Mouse (Mus musculus): ENCODE results near the gene Gpr22. TPM values are rescaled to one million over a fixed set of nuclear protein-coding genes. Genes with fewer than 3 reads are reported as not detected.
A peak's percentile ranks its signal among the peaks of the same experiment; 100 is the strongest.

Gene Gpr22
- polyA plus RNA-seq (2016; fragmentation: Nextera tagmentation; extraction: Ambion mirVana): 8.9 and 9.8 TPM in 2 replicates

DNA sequence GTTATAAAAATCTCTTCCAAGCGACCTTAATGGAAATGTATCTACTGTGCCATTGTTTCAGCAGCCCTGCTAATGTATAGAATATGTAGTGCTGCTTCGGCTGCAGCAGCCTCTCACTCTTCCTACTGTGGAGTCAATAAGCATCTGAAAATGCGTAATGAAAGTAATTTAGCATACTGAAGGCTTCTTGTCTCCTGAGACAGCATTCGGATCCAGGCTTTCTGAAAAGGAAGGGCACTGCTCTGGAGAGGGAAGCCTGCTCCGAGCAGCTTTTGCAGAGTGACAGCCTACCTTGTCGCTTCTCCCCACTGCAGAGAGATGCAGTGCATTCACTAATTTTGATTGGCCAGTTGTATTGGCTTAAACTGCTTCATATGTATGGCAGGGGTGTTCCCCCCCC is at the start of gene Gpr22:
Gpr22 (minus strand) TSS at position 348 of the 400 bp plus-strand sequence.
- peak within 1 kb of the TSS; percentile 30 for H3K9ac ChIP-seq
- ATAC-seq (ENCODE audit: low FRiP score, low read depth): peak; percentile 88
- H3K4me1 ChIP-seq: no peaks in the 10 kb centered on the region
- H3K27me3 ChIP-seq (replicated peaks): no peaks in the 10 kb centered on the region
- WGBS: 25% methylated on average over 6 of the region's 6 CpGs
- H3K36me3 ChIP-seq: no peaks in the 10 kb centered on the region
- H3K4me3 ChIP-seq: peak within 1 kb of the TSS; percentile 26
- peak within 1 kb of the TSS; percentile 43 for H3K4me2 ChIP-seq (replicated peaks)
- H3K27ac ChIP-seq: peak within 1 kb of the TSS; percentile 59; the same call in 1 of the 2 replicates
- H3K9me3 ChIP-seq: no peaks in the 10 kb centered on the region

DNA sequence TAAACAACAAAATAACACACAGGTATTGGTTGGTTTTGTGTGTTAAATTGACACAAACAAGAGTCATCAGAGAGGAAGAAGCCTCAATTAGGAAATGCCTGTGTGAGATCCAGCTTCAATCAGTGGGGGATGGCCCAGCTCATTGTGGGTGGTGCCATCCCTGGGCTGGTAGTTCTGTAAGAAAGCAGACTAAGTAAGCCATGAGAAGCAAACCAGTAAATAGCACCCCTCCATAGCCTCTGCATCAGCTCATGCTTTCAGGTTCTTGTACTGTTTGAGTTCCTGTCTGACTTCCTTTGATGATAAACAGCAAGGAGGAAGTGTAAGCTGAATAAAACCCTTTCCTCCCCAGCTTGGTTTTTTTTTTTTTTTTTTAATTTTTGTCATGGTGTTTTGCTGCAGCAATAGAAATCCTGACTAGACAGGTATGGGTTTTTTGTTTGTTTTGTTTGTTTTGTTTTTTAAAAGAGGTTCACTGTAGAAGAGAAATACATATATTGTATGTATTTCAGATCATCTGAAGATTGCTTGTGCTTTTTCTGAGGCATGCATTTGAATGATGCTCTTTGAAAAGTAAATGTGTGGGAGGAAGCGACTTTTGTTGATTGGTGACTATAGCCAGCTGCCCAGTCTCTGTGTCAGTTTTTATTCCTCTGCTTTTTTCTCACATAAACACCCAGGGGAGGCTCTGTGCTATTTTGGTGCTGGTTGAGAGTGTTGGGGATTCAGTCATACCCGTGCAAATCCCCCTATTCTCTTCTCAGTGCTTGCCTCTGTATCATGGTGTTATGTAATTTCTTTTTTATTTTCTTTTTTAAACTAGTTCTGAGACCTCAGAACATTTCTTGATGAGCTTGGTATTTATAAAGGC is 42.4 kb upstream of the Gpr22 start:
- H3K27me3 ChIP-seq (replicated peaks): no peaks in the 10 kb centered on the region
- no peak overlapping the region for H3K27ac ChIP-seq
- ATAC-seq (ENCODE audit: low FRiP score, low read depth): no peak
- no peak overlapping the region for H3K4me2 ChIP-seq (replicated peaks)
- no peaks in the 10 kb centered on the region for H3K4me1 ChIP-seq
- H3K36me3 ChIP-seq: no peaks in the 10 kb centered on the region
- no peak overlapping the region for H3K9ac ChIP-seq
- no peak overlapping the region for H3K4me3 ChIP-seq
- no peaks in the 10 kb centered on the region for H3K9me3 ChIP-seq
- 57% methylated on average over 2 of the region's 2 CpGs for WGBS

DNA sequence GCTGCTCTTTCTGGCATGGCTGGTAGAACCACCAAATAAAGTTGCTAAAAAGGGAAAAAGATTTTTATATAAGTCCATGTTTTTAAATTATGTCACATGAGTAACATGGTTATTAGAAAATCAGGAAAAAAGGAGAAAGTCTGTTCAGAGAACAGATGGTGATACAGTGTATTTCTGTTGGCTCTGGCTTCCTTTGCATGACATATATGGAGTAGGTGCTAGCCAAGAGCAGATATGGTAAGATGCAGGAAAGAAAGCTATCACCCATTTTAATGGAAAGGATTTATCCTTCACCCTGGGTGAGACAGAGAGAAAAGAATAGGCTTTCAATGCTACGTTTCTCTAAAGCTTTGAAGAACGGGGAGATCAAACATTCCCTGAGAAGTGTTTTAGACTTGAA is 40.7 kb upstream of the Gpr22 start:
- Histone ChIP-seq H3K27me3 (replicated peaks) (no peaks in the 10 kb centered on the region), H3K4me1 (no peaks in the 10 kb centered on the region), H3K4me2 (replicated peaks) (no peak overlapping the region), H3K36me3 (no peaks in the 10 kb centered on the region), H3K27ac (no peak overlapping the region), H3K9ac (no peak overlapping the region), H3K4me3 (no peak overlapping the region), H3K9me3 (no peaks in the 10 kb centered on the region)
- no peak for ATAC-seq (ENCODE audit: low FRiP score, low read depth)
- WGBS: 58% methylated on average over 2 of the region's 2 CpGs

DNA sequence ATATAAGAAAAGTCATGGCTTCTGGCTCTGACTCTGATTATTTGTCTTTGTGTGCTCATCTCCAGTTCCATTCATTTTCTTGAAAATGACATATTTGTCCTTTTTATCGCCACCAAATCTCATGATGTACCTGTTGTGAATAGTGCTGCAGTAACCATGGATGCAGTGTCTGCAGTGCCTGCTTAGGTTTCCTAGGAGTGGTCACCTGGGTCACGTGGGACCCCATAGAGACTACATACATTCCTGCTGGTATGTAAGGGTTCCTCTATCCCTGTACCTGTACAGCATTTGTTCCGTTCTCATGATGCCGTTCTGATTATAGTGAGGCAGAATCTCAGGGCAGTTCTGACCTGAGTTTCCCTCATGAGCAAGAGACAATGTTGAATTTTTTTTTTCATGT is 36.1 kb upstream of the Gpr22 start:
- no peak for ATAC-seq (ENCODE audit: low FRiP score, low read depth)
- 97% methylated on average over 4 of the region's 4 CpGs for WGBS
- H3K27me3 ChIP-seq (replicated peaks): no peaks in the 10 kb centered on the region
- H3K27ac ChIP-seq: no peak overlapping the region
- H3K36me3 ChIP-seq: no peaks in the 10 kb centered on the region
- no peak overlapping the region for H3K4me2 ChIP-seq (replicated peaks)
- no peak overlapping the region for H3K9ac ChIP-seq
- H3K9me3 ChIP-seq: no peaks in the 10 kb centered on the region
- no peak overlapping the region for H3K4me3 ChIP-seq
- H3K4me1 ChIP-seq: no peaks in the 10 kb centered on the region

DNA sequence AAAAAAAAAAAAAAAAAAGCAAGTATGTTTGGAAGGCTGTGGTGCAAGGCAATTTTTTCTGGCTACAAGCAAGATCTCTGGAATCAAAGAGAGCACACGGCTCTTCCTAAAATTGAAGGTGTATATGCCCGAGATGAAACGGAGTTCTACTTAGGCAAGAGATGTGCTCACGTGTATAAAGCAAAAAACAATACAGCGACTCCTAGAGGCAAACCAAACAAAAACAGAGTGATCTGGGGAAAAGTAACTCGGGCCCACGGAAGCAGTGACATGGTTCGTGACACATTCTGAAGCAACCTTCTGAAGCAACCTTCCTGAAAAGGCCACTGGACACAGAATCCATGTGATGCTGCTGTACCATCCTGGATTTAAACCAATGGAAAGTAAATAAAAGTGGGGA is 33.6 kb upstream of the Gpr22 start:
- no peaks in the 10 kb centered on the region for H3K27me3 ChIP-seq (replicated peaks)
- no peak overlapping the region for H3K9ac ChIP-seq
- H3K27ac ChIP-seq: no peak overlapping the region
- 90% methylated on average over 8 of the region's 8 CpGs for WGBS
- ATAC-seq (ENCODE audit: low FRiP score, low read depth): no peak
- H3K9me3 ChIP-seq: peaks cover 7% of the 10 kb centered on the region; the same call in 1 of the 2 replicates
- H3K36me3 ChIP-seq: no peaks in the 10 kb centered on the region
- no peaks in the 10 kb centered on the region for H3K4me1 ChIP-seq
- no peak overlapping the region for H3K4me2 ChIP-seq (replicated peaks)
- H3K4me3 ChIP-seq: no peak overlapping the region

DNA sequence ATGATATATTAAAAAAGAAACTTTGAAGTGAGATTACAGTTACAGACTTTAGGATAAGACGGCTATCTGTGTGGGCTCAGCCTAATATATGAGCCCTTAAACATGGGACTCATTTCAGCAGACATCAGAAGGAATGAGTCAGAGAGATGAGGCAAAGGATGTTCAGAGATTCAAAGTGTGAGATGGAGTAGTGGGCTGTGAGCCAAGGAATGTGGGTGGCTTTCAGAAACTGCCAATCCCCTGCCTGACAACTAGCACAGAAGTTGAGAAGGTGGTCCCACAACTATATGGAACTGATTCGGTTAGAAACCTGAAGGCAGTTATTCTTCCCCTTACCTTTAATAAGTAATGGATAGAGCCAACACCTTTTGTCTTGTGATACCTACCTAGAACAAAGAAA is 20.9 kb upstream of the Gpr22 start:
- H3K9ac ChIP-seq: no peak overlapping the region
- 90% methylated on average over 2 of the region's 2 CpGs for WGBS
- H3K36me3 ChIP-seq: no peaks in the 10 kb centered on the region
- no peak for ATAC-seq (ENCODE audit: low FRiP score, low read depth)
- no peaks in the 10 kb centered on the region for H3K27me3 ChIP-seq (replicated peaks)
- no peak overlapping the region for H3K4me3 ChIP-seq
- no peaks in the 10 kb centered on the region for H3K4me1 ChIP-seq
- H3K4me2 ChIP-seq (replicated peaks): no peak overlapping the region
- no peaks in the 10 kb centered on the region for H3K9me3 ChIP-seq
- H3K27ac ChIP-seq: no peak overlapping the region

DNA sequence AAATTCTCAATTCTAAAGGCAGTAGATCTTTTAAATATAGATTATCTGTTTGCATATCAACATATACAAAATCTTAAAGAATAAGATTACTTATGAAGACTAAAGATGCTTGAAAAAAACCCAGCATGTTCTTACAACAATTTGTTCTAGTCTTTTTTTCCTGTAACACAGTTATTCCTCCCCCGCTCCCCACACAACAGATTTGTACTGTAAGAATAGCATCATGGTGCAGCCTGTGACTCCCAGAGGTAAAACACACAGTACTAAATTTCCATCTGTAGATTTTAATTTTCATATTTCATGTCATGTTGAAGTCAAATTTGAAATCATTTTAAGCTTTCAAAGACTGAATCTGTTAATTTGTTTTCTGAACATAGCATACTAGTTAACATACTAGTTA is 16.4 kb upstream of the Gpr22 start:
- no peak overlapping the region for H3K4me3 ChIP-seq
- no peaks in the 10 kb centered on the region for H3K27me3 ChIP-seq (replicated peaks)
- no peak for ATAC-seq (ENCODE audit: low FRiP score, low read depth)
- no peaks in the 10 kb centered on the region for H3K9me3 ChIP-seq
- H3K4me2 ChIP-seq (replicated peaks): no peak overlapping the region
- H3K9ac ChIP-seq: no peak overlapping the region
- no peak overlapping the region for H3K27ac ChIP-seq
- no peaks in the 10 kb centered on the region for H3K36me3 ChIP-seq
- H3K4me1 ChIP-seq: no peaks in the 10 kb centered on the region
- 96% methylated on average over 1 of the region's 1 CpGs for WGBS

DNA sequence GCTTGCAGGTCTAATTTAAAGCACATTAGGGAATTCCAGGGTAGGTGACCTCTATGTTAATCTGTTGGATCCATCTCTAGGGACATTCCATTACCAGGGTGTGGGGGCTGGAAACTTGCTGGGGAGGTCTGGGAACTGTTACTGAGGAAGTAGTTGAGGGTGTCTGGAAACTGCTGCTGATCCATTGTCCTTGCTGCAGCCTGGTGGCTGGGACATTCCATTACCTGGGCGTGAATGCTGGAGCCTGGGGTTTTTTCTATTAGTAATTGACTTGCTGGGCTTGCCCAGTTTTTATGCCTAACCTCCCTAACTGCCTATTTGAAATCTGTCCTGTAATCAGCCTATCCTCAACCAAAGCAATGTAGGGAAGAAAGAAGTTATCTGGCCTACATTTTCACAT is 13.0 kb upstream of the Gpr22 start:
- no peak for ATAC-seq (ENCODE audit: low FRiP score, low read depth)
- Histone ChIP-seq H3K4me3 (no peak overlapping the region), H3K9ac (no peak overlapping the region), H3K4me2 (replicated peaks) (no peak overlapping the region), H3K9me3 (no peaks in the 10 kb centered on the region), H3K4me1 (no peaks in the 10 kb centered on the region), H3K36me3 (no peaks in the 10 kb centered on the region), H3K27ac (no peak overlapping the region), H3K27me3 (replicated peaks) (no peaks in the 10 kb centered on the region)
- 34% methylated on average over 1 of the region's 1 CpGs for WGBS

DNA sequence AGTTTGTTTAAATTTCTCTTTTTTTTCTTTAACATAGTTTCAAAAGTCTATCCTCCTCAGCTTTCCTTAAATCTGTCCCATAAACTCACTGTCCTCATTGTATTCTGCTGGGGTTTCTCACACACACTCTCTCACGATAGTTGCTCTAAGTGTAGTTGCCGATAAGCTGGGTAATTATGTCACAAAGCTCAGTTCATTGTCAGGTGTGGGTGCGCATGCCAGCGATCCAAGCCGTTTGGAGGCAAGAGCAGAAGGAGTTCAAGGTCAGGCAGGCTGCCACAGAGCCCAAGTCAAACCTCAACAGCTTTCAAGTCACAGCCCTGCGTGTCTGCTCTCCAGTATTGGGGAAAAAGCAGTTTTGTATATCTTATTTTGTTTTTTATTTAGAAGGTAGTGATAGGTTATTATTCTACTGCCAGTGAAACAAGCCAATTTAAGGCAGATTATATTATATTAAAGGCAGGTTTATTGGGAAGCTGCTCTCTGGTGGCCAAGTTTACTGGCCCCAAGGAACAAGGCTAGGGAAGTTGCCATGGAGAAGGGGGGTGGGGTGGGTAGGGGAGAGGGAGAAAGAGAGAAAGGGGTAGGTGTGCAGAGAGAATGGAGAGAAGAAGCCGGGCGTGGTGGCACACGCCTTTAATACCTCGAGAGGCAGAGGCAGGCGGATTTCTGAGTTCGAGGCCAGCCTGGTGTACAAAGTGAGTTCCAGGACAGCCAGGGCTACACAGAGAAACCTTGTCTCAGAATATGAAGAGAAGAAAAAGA is 11.9 kb upstream of the Gpr22 start:
- Histone ChIP-seq H3K27ac (no peak overlapping the region), H3K4me2 (replicated peaks) (no peak overlapping the region), H3K4me3 (no peak overlapping the region), H3K36me3 (no peaks in the 10 kb centered on the region), H3K9me3 (no peaks in the 10 kb centered on the region), H3K4me1 (no peaks in the 10 kb centered on the region), H3K27me3 (replicated peaks) (no peaks in the 10 kb centered on the region), H3K9ac (no peak overlapping the region)
- 86% methylated on average over 12 of the region's 12 CpGs for WGBS
- ATAC-seq (ENCODE audit: low FRiP score, low read depth): no peak

DNA sequence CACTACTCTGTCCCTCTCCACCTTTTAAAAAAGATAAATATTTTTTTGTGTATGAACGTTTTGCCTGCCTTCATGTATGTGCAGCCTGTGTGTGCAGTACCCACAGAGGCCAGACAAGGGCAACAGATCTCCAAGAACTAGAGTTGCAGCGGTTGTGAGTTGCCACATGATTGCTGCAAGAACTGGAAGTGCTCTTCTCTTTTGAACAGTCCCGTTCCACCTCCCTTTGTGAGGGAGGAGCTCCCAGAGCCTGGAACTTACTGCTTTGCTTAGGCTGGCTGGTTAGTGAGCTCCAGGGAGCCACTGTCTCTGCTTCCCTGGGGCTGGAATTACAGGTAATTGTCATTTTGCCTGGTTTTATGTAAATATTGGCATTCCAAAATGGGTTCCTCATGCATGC is 10.8 kb upstream of the Gpr22 start:
- no peak for ATAC-seq (ENCODE audit: low FRiP score, low read depth)
- Histone ChIP-seq H3K9ac (no peak overlapping the region), H3K4me1 (no peaks in the 10 kb centered on the region), H3K27me3 (replicated peaks) (no peaks in the 10 kb centered on the region), H3K9me3 (no peaks in the 10 kb centered on the region), H3K36me3 (no peaks in the 10 kb centered on the region), H3K27ac (no peak overlapping the region), H3K4me3 (no peak overlapping the region), H3K4me2 (replicated peaks) (no peak overlapping the region)
- 81% methylated on average over 3 of the region's 3 CpGs for WGBS

DNA sequence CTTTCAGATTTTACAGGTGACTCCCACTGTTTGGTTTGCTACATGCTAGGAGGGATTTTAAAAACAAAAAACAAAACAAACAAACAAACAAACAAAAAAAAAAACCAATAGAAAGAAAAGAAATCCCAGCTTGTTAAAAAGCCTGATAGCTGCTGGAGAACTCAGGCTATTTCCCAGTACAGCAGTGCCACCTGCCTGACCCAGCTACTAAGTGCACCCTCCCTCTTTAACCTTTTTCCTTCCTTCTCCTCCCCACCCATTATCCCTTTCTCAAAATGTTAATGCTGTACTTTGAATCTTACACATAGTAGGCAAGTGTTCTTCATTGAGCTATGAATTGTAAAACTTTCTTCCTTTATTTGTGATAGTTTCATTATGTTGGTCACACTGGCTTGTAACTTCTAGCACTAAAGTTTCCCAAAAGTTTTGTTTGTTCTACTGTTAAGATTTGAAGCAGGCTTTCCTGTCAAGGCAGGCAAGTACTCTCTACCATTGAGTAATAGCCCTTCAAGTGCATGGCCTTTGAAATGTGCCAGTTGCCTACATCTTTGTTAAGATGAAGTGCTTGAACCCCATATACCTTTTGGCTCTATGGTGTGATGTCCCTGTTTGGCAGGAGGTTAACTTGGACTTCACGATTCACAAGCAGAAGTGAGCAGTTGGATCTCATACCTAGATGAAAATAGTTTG is 6.0 kb upstream of the Gpr22 start:
- WGBS: 92% methylated on average over 1 of the region's 1 CpGs
- Histone ChIP-seq H3K27ac (no peak overlapping the region), H3K4me1 (no peaks in the 10 kb centered on the region), H3K36me3 (no peaks in the 10 kb centered on the region), H3K4me3 (no peak overlapping the region), H3K4me2 (replicated peaks) (no peak overlapping the region), H3K9me3 (no peaks in the 10 kb centered on the region), H3K9ac (no peak overlapping the region), H3K27me3 (replicated peaks) (no peaks in the 10 kb centered on the region)
- ATAC-seq (ENCODE audit: low FRiP score, low read depth): no peak

DNA sequence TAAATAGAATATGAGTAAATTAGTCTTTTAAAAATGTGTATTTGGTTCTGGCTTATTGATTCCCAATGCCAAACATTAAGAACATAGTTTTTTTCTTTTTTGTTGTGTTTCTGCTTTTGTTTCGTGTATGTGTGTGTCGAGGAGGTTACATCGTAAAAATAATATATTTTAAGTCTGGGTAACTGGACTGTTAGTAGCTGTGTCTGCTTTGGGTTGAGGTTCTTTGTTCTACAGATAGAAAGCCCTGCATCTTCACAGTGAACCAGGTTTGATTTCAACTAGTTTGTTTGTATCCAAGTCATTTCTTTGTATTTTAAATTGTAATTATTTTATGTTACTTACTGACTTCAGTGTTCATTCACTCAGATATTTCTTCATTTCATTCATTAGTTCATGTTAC is 323 bp upstream of the Gpr22 start:
- no peak for ATAC-seq (ENCODE audit: low FRiP score, low read depth)
- no peak overlapping the region for H3K27ac ChIP-seq
- H3K9me3 ChIP-seq: no peaks in the 10 kb centered on the region
- no peak overlapping the region for H3K4me3 ChIP-seq
- no peaks in the 10 kb centered on the region for H3K27me3 ChIP-seq (replicated peaks)
- H3K36me3 ChIP-seq: no peaks in the 10 kb centered on the region
- no peaks in the 10 kb centered on the region for H3K4me1 ChIP-seq
- peak overlapping the region; percentile 43 for H3K4me2 ChIP-seq (replicated peaks)
- H3K9ac ChIP-seq: no peak overlapping the region
- 64% methylated on average over 3 of the region's 3 CpGs for WGBS

Data from neural tube, embryonic 12.5 days (tissue).